Mouse (Mus musculus) G1E (cell line): ENCODE data around the gene Gm45062.

Source experiments
- CTCF ChIP-seq: IDR thresholded peaks from 2 replicates; pipeline ENCODE4 v1.5.1; 2012; ENCODE audit warnings: low read depth, low read length, inconsistent platforms, mixed read lengths
- GATA1 ChIP-seq: IDR thresholded peaks from 2 replicates; pipeline ENCODE4 v1.6.1; 2012; ENCODE audit warnings: borderline replicate concordance, low read length, inconsistent platforms, mixed read lengths
- GATA2 ChIP-seq: IDR thresholded peaks from 2 replicates; pipeline ENCODE4 v1.6.1; 2012; ENCODE audit warnings: low read depth, low read length, inconsistent platforms, borderline replicate concordance
- POLR2AphosphoS5 ChIP-seq: IDR thresholded peaks from 2 replicates; pipeline ENCODE4 v1.6.1; 2012; ENCODE audit warnings: low read depth, low read length, inconsistent platforms; ENCODE audit not compliant: insufficient replicate concordance
- TAL1 ChIP-seq: conservative IDR thresholded peaks from 2 replicates; pipeline ENCODE4 v1.6.1; 2012; ENCODE audit warnings: low read depth, low read length, inconsistent platforms, mixed read lengths

DNA sequence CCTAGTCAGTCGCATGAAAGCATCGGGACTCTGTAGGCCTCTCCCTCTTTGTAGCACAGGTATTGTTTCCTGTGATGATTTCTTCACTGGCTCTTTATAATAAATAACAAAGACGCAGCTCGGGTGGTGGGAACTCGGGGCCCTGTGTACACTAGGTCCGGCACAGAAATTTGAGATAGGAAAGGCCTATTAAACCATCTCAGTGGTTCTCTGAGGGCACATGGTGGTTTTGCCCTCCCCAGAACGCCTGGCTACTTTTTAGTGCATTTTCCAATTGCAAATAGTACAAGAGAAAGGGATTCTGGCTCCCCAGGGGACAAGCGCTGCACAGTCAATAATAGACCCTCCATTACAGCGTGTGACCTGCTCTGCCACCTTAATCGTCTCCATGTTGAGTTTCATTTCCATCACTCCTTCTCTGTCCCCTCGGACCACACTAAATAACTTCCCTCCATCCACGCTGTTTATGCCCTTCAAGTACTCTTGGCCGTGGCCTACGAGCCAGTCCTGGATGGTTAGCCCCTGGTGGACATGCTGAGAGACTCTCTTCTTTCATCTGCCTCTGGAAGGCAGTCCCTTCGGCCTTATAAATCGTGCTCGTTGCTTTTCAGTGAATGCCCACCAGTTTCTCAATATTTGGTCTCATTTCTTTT, 227.3 kb downstream of the Gm45062 start:
- TF ChIP-seq CTCF (no peak), TAL1 (no peak), GATA1 (no peak), POLR2AphosphoS5 (no peak), GATA2 (no peak)
